Mouse (Mus musculus) spleen, adult 12 weeks (tissue): ENCODE data around the gene Ubc.
"Not testable (repeated sequence)": the region's sequence is repeated elsewhere in the genome, so short reads cannot be mapped to it uniquely, and the experiment has no call there.

Source experiments
- DNase-seq: peaks from one replicate; pipeline ENCODE4 v3.0.0; 2022; ENCODE audit warnings: low spot score

Ubc gene

DNA sequence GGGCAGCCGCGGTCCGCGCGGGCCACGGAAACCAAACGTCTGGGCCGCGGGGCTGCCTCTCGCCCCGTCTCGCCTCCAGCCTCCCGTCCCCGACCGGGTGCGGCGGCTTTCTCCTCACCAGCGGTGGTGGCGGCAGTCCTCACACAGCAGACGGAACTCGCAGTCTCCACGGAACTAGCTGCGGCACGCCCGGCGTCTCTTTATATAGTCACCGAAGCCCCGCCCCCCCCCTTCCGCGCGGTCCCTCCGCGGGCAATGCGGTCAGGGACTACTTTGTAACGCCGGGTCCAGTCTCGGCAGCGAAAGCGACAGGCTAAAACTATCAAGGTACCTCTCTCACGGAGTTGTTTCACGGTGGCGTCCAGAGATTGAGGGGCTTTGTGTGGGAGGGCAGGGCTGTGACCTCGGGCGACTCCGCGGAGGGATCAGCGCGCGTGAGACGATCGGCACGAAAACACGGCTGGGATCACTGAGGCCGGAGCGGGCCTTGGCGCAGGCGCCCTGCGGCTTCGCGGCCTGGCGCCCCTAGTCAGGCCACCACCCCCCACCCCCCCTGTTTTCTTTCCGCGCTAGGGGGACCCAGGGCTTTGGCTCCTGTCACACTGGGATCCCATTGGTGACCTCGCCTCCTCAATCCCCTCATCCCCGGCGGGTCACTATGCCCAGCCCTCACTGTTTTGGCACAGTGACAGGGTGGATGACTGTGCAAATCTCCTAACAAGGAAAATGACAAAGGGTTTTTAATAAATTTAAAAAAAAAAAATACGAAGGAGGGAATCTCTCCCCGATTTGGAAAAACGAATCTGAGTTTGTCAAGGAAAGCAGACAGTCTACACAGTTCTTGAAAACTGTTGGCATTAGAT is at the start of gene Ubc:
TSS of gene Ubc (minus strand) at position 624 of the 863 bp plus-strand sequence.
- peak; percentile 83 for DNase-seq

- DNase-seq = not testable (repeated sequence)
Observed at GRCm38 (mm10) chr5:125434347-125434746, 44.3 kb upstream of the Ubc start.

DNA sequence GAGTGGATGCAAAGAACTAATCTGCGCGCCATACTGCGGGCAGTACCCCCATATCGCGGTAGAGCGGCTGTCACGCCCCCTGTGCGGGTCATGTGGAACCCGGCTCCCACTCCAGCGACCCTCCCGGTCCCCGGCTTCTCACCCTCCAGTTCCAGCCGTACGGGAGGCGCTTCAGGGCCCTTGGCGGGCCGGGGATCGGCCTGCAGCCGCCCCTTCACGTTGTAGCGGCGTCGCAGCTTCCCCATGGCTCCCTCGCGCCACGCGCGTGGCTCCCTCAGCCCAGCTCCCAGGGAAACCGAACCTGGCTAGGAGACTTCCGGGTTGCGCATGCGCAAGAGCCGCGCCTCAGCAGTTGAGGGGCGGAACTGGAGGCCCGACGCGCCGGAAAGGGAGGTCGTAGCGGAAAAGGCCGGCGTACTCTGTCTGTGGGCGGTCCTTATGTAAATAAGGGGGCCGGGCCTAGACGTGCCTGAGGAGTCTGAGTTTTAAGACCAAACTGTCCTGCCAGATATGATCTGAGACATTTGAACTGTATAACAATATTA is 43.9 kb upstream of the Ubc start, which contains the start of gene Dhx37:
TSS of gene Dhx37 (minus strand) at position 329 of the 545 bp plus-strand sequence.
- peak; percentile 88 for DNase-seq

GRCm38 (mm10) chr5:125432324-125432723 is 42.3 kb upstream of the Ubc start:
- not testable (repeated sequence) for DNase-seq

GRCm38 (mm10) chr5:125426343-125426742 is 36.3 kb upstream of the Ubc start:
- DNase-seq = no peak

DNA sequence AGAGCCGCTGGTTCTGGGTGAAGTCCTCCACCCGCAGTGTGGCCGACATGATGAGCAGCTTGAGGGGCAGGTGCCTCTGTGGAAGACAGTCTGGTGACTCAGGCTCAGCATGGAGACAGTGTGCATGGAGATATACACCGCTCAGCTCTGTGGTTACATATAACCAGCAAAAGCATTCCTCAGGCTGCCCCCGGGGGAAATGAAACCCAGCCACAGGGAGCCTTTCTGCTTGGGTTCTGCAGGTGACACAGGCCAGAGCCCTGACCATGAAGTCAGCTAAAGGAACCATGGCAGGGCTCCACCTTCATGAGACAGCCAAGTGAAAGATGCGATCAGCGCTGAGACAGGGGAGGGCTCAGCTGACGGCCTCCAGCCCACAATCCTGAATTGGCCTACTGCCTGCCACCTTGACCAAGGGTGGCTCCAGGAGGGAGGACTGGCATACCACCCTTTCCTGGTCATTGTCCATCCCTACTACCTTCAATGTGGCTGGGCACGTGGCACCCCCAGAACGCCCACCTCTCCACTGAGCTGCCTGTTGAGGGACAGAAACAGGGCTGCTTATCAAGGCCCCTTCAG is 35.8 kb upstream of the Ubc start:
- DNase-seq = no peak

DNA sequence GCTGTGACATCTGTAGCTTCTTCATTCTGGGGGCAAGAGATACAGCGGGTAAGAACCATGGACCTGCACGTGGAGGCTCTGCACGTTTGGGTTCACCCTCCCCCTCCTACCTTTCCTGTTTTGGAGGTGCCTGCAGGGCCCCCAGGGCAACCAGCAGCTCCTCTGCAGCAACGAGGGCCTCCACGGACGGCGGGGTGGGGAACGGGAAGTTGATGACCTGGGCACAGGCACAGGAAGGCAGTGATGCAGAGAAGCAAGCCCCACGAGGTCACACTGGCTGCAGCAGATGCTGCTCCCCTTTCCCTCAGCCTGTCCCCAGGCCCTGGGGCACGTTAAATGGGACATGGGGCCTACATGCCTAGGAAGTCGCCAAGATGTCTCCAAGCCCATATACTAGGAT is 29.1 kb upstream of the Ubc start:
- DNase-seq = no peak

DNA sequence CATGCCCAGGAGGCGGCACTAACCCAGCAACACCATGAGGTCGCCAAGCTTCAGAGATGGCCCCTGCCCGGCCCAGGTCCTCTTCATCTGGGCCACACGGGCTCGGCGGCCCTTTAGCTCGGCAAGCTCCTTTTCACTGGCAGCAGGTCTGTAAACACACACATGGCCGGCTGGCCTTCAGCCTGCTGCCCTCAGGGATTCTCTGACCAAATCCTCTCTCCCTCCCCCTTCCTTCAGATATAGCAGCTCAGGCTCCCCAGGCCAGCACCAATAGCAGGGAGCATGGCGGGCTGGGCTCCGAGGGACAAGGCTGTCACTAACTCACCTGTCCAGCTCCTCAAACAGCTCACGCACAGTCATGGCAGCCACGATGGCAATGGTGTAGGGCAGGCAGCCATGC is 28.6 kb upstream of the Ubc start:
- DNase-seq = no peak

GRCm38 (mm10) chr5:125416183-125416582 is 26.2 kb upstream of the Ubc start:
- no peak for DNase-seq

DNA sequence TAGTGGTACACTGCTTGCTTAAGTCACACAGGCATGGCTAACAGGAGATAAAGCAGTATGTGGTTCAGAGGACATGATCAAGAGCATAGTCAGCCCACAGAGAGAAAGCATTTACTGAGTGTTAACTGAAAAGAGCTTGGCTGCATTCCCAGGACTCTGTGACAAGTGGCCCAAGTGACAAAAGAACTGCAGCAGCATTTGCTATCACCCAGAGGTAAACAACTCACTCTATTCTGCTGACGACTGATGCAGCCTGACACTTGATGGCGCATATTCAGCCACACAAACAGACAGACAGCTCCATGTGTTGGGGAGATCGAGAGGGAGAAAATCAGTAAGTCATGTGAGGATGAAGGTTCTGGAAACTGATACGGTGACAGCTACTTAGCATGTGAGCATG is 23.8 kb upstream of the Ubc start:
- no peak for DNase-seq

GRCm38 (mm10) chr5:125412536-125412935 is 22.5 kb upstream of the Ubc start:
- DNase-seq = not testable (repeated sequence)

- peak; percentile 53 for DNase-seq
Observed at GRCm38 (mm10) chr5:125411972-125412530, 22.0 kb upstream of the Ubc start.

- no peak for DNase-seq
Observed at GRCm38 (mm10) chr5:125409348-125410090, 19.5 kb upstream of the Ubc start.

- peak; percentile 77 for DNase-seq
Observed at GRCm38 (mm10) chr5:125408842-125409241, 18.8 kb upstream of the Ubc start.

DNA sequence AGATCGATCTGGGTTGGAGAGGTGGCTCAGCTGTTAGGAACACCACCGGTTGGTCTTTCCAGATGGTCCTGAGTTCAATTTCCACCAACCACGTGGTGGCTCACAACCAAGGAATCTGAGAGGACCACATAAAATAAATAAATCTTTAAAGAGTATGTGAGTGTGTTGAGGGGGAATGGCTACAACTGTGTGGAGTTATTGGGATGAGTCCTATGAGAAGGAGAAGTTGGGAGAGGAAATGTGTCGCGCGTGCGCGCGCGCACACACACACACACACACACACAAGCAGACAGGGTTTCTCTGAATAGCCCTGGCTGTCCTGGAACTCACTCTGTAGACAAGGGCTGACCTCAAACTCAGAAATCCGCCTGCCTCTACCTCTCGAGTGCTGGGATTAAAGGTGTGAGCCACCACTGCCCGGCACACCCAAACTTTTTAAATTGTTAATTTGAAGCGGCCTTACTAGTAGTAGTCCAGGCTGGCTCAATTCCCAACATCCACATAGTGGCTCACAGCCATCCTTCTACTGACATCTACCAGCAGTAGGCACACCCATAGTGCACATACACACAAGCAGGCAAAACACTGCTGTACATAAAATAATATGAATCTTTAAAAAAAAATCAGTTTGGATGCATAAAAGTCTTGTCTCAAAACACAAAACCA is 18.0 kb upstream of the Ubc start:
- no peak for DNase-seq

DNA sequence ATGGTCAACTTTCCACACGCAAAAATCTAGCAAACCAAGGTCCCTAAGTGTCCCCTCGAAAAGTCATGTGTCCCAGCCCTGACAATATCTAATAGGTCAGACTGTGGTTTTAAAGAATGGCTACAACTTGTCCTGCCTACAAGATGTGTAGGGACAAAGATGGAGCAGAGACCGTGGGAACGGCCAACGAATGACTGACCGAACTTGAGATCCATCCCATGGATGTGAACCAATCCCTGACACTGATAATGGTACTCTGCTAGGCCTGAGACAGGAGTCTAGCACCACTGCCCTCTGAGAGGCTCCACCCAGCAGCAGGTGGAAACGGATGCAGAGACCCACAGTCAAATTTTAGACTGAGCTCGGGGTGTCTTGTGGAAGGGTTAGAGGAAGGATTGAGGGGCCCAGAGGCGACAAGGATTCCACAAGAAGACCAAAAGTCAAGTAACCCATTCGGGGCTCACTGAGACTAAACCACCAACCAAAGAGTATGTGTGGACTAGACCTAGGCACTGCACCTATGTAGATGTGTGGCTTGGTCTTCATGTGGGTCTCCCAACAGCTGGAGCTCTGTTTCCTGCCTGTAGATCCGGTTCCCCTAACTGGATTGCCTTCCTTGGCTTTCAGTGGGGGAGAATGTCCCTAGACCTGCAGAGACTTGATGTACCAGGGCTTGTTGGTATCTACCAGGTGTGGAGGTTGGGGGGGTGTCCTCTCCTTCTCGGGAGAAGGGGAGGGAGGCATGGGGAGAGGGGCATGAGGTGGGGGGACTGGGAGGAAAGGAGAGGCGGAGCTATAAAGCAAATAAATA is 17.2 kb upstream of the Ubc start:
- no peak for DNase-seq

DNA sequence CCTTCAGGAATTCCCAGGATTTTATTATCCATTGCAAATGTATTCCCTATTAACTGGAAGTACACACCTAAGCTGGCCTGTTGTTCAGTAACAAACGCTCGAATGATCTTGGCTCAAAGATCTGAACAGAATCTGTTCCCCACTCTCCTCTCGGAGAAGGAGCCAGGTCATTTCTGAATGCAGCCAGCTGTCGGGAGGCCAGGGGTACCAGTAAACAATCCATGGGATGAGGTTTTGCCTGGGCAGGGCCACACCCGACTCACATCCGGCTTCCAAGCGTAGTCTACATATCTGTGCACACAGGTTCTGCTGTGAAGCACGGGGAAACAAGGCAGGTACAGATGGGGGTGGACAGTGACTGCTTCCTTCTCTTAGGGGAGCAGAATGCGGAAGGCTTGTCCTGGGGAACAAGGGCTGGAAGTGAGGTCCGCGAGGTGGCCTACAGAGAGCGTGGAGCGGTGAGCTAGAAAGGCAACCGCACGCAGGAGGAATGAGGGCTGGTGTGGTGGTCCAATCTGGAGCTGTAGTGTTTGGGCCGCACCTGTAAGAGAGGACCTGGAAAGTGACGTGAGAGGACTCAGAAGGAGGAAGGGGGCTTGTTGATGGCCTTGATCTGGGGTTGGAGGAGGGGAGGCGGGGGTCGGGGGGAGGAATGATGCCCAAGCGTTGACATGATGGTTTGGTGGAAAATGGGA is 16.5 kb upstream of the Ubc start:
- DNase-seq = peak; percentile 55

DNA sequence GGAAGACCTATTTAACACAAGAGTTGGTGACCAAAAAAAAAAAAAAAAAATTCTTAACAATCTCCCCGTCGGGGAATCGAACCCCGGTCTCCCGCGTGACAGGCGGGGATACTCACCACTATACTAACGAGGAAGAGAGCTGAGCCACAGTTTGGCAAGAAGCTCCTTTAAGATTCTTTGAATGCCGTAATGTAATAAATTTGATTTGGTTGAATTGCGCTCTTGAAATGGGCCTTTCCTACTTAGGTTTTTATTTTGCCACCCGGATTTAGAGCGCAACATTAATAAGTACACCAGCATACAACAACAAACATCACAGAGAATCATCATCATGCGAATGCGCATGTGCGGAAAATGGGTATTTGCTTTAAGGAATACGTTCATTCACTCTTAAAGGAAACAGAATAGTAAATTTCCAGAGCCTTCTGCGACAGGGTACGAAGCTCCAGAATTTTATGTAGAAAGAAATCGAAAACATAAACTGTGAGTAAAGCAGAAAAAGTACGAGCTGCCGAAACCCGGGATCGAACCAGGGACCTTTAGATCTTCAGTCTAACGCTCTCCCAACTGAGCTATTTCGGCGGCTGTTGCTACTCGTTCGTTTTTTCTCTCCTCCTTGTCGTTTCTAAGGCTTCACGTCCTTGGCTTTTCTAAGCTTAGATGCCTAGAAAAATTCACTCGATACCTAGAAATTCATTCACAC is 15.7 kb upstream of the Ubc start:
- peak; percentile 78 for DNase-seq

GRCm38 (mm10) chr5:125404903-125405545 is 15.0 kb upstream of the Ubc start:
- DNase-seq = peak; percentile 54
